Mouse (Mus musculus) testis, adult 2 months (tissue): ENCODE measurements around the gene Tulp2. TPM values are rescaled to one million over a fixed set of nuclear protein-coding genes. Genes with fewer than 3 reads are reported as not detected.
A peak's percentile ranks its signal among the peaks of the same experiment; 100 is the strongest.

Experiments used
- H3K27ac ChIP-seq: fragments of 200-500 bp; 2 replicates; pipeline ENCODE4 v1.5.1; 2012; ENCODE audit warnings: low read depth, low read length; ENCODE audit not compliant: control insufficient read depth, insufficient read depth
- H3K27me3 ChIP-seq: fragments of 200-500 bp; 2 replicates; pipeline ENCODE4 v1.6.1; 2012; ENCODE audit warnings: mild to moderate bottlenecking, low read length, moderate library complexity; ENCODE audit not compliant: control insufficient read depth, insufficient read depth
- H3K36me3 ChIP-seq: fragments of 200-500 bp; 2 replicates; pipeline ENCODE4 v1.6.1; 2012; ENCODE audit warnings: mild to moderate bottlenecking, low read length; ENCODE audit not compliant: control insufficient read depth, insufficient read depth
- H3K4me1 ChIP-seq: fragments of 200-500 bp; 2 replicates; pipeline ENCODE4 v1.6.1; 2012; ENCODE audit warnings: low read length; ENCODE audit not compliant: control insufficient read depth, insufficient read depth
- H3K4me3 ChIP-seq: fragments of 200-500 bp; 2 replicates; pipeline ENCODE4 v1.5.1; 2012; ENCODE audit warnings: low read depth, mild to moderate bottlenecking, low read length, moderate library complexity, mixed read lengths; ENCODE audit not compliant: control insufficient read depth
- CTCF ChIP-seq: fragments of 200-500 bp; IDR thresholded peaks from 2 replicates; pipeline ENCODE4 v1.5.1; 2012; ENCODE audit warnings: low read depth, mild to moderate bottlenecking, inconsistent platforms, low read length, moderate library complexity; ENCODE audit not compliant: control insufficient read depth, insufficient read depth, insufficient replicate concordance
- POLR2A ChIP-seq: fragments of 200-500 bp; IDR thresholded peaks from 2 replicates; pipeline ENCODE4 v1.6.1; 2012; ENCODE audit warnings: low read depth, mild to moderate bottlenecking, inconsistent platforms, low read length, moderate library complexity; ENCODE audit not compliant: control insufficient read depth
- polyA plus RNA-seq: library from polyadenylated mRNA; depleted of rRNA; stranded (reverse); fragments of >200 nt; gene quantifications from 2 replicates; pipeline ENCODE4 v1.2.3, GENCODE M21; 2012

The Tulp2 gene
- polyA plus RNA-seq, 1 experiment: 879 TPM

- TF ChIP-seq POLR2A: no peak
- TF ChIP-seq CTCF: no peak
Measured at GRCm38 (mm10) chr7:45561624-45562520, 80.2 kb downstream of the Tulp2 start.

DNA sequence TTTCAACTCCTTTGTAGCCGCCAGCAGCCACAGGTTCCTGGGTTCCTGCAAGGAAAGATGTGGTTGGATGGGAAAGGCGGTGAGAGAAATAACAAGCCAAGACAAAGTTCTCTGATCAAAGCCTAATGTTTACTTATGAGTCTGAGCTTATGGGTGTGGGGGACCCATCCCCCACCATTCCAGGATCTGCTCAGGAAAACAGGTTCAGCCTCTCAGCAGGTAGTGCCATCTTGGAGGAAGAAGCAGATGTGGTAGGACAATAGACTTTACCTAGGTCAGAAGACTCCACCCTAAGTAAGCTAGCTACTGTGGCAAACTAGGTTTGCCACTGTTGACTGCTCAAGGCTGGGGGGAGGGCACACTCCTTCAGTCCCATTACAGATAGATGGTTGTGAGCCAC, 83.1 kb downstream of the Tulp2 start:
- TF ChIP-seq POLR2A (no peak), CTCF (no peak)
- no peak overlapping the region for H3K27ac ChIP-seq

More at GRCm38 (mm10) chr7:45561624-45562520, 80.2 kb downstream of the Tulp2 start:
- no peak overlapping the region for H3K4me3 ChIP-seq
- H3K36me3 ChIP-seq: no peaks in the 10 kb centered on the region
- H3K27me3 ChIP-seq: no peaks in the 10 kb centered on the region
- H3K27ac ChIP-seq: no peak overlapping the region
- H3K4me1 ChIP-seq: peaks cover 8% of the 10 kb centered on the region

GRCm38 (mm10) chr7:45565446-45565845, 83.8 kb downstream of the Tulp2 start:
- H3K27ac ChIP-seq: no peak overlapping the region
- H3K36me3 ChIP-seq: no peaks in the 10 kb centered on the region

More for the DNA sequence above, 83.1 kb downstream of the Tulp2 start:
- Histone ChIP-seq H3K27me3 (no peaks in the 10 kb centered on the region), H3K4me3 (no peak overlapping the region), H3K36me3 (no peaks in the 10 kb centered on the region), H3K4me1 (peaks cover 17% of the 10 kb centered on the region)

DNA sequence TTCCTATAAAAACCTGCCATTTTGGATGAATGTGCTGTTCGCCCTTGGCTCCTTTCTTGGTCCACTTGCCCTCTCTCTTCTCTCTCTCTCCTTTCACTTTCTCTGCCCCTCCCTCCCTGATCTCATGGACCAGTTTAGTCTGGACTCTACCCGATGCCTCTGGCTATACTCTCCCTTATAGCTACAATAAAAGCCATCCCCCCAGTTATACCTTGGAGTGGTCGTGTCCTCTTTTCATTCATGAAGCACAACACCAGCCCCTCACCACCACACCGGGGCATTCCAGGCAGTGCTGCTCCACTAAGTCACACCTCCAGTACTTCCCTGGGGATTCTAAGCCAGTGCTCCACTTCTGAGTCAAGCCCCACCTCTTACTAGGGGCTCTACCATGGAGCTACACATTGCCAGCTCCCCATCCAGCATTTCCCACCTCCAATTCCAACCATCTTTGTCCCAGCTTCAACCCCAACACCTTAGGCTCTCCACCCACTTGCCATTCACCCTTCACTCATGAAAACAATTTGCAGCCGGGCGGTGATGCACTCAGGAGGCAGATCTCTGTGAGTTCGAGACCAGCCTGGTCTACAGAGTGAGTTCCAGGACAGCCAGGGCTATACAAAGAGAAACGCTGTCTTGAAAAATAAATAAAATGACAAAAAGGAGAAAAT, 85.6 kb downstream of the Tulp2 start:
- Histone ChIP-seq H3K27ac (peak overlapping the region; percentile 87; the same call in 1 of the 2 replicates), H3K4me1 (peaks cover 15% of the 10 kb centered on the region), H3K27me3 (no peaks in the 10 kb centered on the region), H3K36me3 (no peaks in the 10 kb centered on the region), H3K4me3 (no peak overlapping the region)
- TF ChIP-seq POLR2A: no peak
- TF ChIP-seq CTCF: no peak

More at GRCm38 (mm10) chr7:45565446-45565845, 83.8 kb downstream of the Tulp2 start:
- Histone ChIP-seq H3K27me3 (no peaks in the 10 kb centered on the region), H3K4me1 (peaks cover 19% of the 10 kb centered on the region), H3K4me3 (no peak overlapping the region)
- TF ChIP-seq CTCF: no peak
- no peak for TF ChIP-seq POLR2A

DNA sequence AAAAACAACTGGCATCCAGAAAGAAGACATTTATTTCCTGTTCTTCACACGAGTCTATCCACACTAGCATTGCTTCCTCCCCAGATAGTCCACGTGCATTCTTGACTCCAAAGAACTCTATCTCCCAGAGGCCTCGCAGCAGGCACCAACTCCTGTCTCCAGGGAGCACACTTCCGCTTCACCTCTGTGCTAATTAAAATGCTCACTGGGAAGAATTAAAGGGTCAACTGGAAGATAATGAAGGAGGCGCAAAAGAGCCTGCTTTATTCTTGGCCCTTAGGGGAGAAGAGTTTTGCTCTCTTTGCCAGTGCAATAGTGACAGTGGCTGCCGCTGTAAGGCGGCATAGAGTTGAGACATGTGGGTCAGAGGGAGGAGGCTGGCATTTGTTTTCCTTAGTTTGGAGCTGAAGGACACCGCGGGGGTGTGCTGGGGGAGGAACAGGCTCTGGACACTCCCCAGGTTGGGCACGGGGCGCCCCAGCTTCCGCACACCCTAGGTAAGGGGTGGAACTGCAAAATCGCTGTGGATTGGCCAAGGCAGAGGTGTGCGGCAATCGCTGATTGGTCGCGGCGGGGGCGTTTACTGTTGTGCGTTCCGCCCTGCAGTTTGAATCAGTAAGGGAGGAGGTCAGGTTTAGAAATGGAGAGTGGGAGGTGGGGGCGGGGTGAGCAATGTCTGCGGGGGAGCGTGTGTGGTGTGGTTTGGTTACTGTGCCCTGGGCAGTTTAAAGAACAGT, 86.3 kb downstream of the Tulp2 start:
- H3K27ac ChIP-seq: peak overlapping the region; percentile 87
- H3K4me1 ChIP-seq: peaks cover 15% of the 10 kb centered on the region
- no peaks in the 10 kb centered on the region for H3K36me3 ChIP-seq
- H3K27me3 ChIP-seq: no peaks in the 10 kb centered on the region
- no peak overlapping the region for H3K4me3 ChIP-seq
- TF ChIP-seq CTCF (no peak), POLR2A (no peak)

GRCm38 (mm10) chr7:45568601-45569473, 87.2 kb downstream of the Tulp2 start:
- no peak for TF ChIP-seq CTCF
- TF ChIP-seq POLR2A: no peak
- peaks cover 17% of the 10 kb centered on the region for H3K4me1 ChIP-seq
- no peaks in the 10 kb centered on the region for H3K36me3 ChIP-seq
- H3K27me3 ChIP-seq: no peaks in the 10 kb centered on the region
- no peak overlapping the region for H3K4me3 ChIP-seq
- H3K27ac ChIP-seq: peak overlapping the region; percentile 69
